Mouse (Mus musculus): ENCODE data around the gene Cd4. TPM values are rescaled to one million over a fixed set of nuclear protein-coding genes. Genes with fewer than 3 reads are reported as not detected.

Gene Cd4
- polyA plus RNA-seq, 1 experiment from 2014 or later: 0.06 TPM

DNA sequence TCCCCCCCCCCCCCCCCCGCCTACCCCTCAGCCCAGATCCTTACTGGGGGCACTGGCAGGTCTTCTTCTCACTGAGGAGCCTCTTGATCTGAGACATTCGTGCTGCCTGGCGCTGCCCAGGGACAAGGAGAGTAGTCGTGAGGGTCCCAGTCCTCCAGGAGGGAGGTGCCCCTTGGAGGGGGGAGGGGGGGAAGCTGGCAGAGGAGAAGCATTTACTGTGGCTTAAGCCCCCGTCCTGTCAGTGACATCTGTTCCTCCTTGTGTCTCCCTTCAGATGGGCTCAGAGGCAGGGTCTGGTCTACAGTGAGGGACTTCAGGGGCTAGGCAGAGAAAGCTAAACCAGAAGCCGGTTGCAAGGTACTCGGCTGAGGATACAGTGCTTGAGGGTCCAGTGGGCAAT is 21.5 kb downstream of the Cd4 start:
- H3K4me1 ChIP-seq (replicated peaks; ENCODE audit: control insufficient read depth, insufficient read depth, low read length): peaks cover 27% of the 10 kb centered on the region

DNA sequence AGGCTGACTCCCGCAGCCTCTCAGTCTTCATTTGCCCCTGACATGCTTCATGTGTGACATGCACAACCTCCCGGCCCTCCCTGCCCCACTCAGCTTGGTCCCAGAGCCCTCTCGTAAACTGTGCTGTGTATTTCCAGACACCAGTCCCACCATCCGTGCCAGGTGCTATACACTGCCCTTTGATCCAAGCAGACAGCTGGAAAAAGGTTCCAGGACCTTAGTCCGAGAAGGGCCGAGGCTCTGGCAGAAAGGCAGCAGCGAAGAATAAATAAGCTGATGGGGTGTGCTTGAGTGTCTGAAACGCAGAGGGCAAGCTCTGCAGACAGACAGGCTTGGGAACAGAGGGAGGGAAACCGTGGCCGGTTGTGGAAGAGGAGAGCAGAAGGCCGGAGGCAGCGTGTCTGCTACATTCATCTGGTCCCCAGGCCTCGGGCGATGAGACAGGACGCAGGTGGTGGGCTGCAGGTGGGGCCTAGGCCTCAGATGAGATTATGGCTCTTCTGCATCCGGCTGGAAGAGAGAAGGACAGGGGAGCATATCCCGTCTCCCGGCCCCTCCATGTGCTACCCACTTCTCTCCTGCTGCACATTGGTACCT is 22.2 kb downstream of the Cd4 start:
- H3K4me2 ChIP-seq (ENCODE audit: low read length): no peak overlapping the region
- no peak overlapping the region; the same call in 1 of the 2 replicates for H3K27ac ChIP-seq (ENCODE audit: low read length)
- no peaks in the 10 kb centered on the region for H3K27me3 ChIP-seq (replicated peaks; ENCODE audit: control insufficient read depth, insufficient read depth, low read length)
- 0 out of 2 replicates have a peak overlapping the region, but pooled peaks have one; percentile 5 for H3K9ac ChIP-seq (replicated peaks; ENCODE audit: low read depth, low read length)
- no peak for ATAC-seq
- H3K4me1 ChIP-seq (replicated peaks; ENCODE audit: control insufficient read depth, insufficient read depth, low read length): peaks cover 34% of the 10 kb centered on the region
- 64% methylated on average over 18 of the region's 18 CpGs for WGBS
- H3K36me3 ChIP-seq (ENCODE audit: control insufficient read depth, insufficient read depth): no peaks in the 10 kb centered on the region
- H3K4me3 ChIP-seq (replicated peaks; ENCODE audit: low read length): no peak overlapping the region
- H3K9me3 ChIP-seq (ENCODE audit: control insufficient read depth, low read length): no peaks in the 10 kb centered on the region

More for the DNA sequence above, 21.5 kb downstream of the Cd4 start:
- Histone ChIP-seq H3K4me3 (replicated peaks; ENCODE audit: low read length) (no peak overlapping the region), H3K27me3 (replicated peaks; ENCODE audit: control insufficient read depth, insufficient read depth, low read length) (no peaks in the 10 kb centered on the region), H3K9ac (replicated peaks; ENCODE audit: low read depth, low read length) (no peak overlapping the region), H3K36me3 (ENCODE audit: control insufficient read depth, insufficient read depth) (no peaks in the 10 kb centered on the region), H3K4me2 (ENCODE audit: low read length) (no peak overlapping the region), H3K9me3 (ENCODE audit: control insufficient read depth, low read length) (no peaks in the 10 kb centered on the region), H3K27ac (ENCODE audit: low read length) (no peak overlapping the region)
- WGBS: 58% methylated on average over 6 of the region's 7 CpGs
- ATAC-seq: no peak

DNA sequence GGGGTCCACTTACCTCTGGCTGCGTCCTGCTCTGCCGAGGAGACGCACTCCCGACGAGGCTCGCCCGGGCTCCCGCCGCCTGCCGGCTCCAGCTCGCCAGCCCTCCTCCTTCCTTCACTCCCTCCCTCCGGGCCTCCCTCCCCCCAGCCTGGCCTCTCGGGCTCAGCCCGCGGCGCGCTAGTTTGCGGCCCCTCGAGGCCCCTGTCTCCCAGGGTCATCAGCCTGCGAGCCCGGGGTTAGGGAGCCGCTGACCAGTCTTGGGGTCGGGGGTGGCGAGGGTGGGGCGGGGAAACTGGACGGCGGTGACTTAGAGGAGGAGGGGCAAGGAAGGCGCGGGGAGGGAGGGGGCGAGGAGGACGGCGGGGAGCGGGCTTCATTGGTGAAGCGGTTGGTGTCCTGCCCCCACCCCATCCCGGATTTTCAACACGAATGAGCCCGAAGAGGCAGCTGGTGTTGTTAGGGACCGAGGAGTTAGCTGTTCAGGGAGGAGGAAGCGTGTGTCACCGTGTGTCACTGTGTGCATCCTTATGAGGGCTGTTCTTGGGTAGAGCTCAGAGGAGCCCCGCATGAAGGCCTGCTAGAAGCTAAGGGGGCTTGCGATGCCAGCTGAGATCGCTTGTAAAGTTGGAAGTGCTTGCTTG is 24.2 kb downstream of the Cd4 start, which contains the start of gene Gpr162:
Gene Gpr162, minus strand, starts transcription at position 326 of the 641 bp plus-strand sequence.
- Histone ChIP-seq H3K27me3 (replicated peaks; ENCODE audit: control insufficient read depth, insufficient read depth, low read length) (no peaks in the 10 kb centered on the region), H3K4me2 (ENCODE audit: low read length) (peak within 1 kb of the TSS; percentile 46), H3K4me3 (replicated peaks; ENCODE audit: low read length) (peak within 1 kb of the TSS; percentile 63), H3K4me1 (replicated peaks; ENCODE audit: control insufficient read depth, insufficient read depth, low read length) (peaks cover 49% of the 10 kb centered on the region), H3K9me3 (ENCODE audit: control insufficient read depth, low read length) (no peaks in the 10 kb centered on the region), H3K27ac (ENCODE audit: low read length) (peak within 1 kb of the TSS; percentile 54), H3K9ac (replicated peaks; ENCODE audit: low read depth, low read length) (peak within 1 kb of the TSS; percentile 75), H3K36me3 (ENCODE audit: control insufficient read depth, insufficient read depth) (no peaks in the 10 kb centered on the region)
- under 1% methylated on average over 30 of the region's 43 CpGs for WGBS
- peak; percentile 68 for ATAC-seq

- peak overlapping the region; percentile 46 for H3K4me2 ChIP-seq (ENCODE audit: low read length)
- peaks cover 55% of the 10 kb centered on the region for H3K4me1 ChIP-seq (replicated peaks; ENCODE audit: control insufficient read depth, insufficient read depth, low read length)
- H3K27ac ChIP-seq (ENCODE audit: low read length): peak overlapping the region; percentile 54
- 0% methylated on average over 8 of the region's 16 CpGs for WGBS
- peak overlapping the region; percentile 75 for H3K9ac ChIP-seq (replicated peaks; ENCODE audit: low read depth, low read length)
- H3K27me3 ChIP-seq (replicated peaks; ENCODE audit: control insufficient read depth, insufficient read depth, low read length): no peaks in the 10 kb centered on the region
- peak overlapping the region; percentile 63 for H3K4me3 ChIP-seq (replicated peaks; ENCODE audit: low read length)
- no peaks in the 10 kb centered on the region for H3K9me3 ChIP-seq (ENCODE audit: control insufficient read depth, low read length)
- ATAC-seq: peak; percentile 17
- H3K36me3 ChIP-seq (ENCODE audit: control insufficient read depth, insufficient read depth): no peaks in the 10 kb centered on the region
These were observed 24.8 kb downstream of the Cd4 start for GRCm38 (mm10) chr6:124863125-124863657.

DNA sequence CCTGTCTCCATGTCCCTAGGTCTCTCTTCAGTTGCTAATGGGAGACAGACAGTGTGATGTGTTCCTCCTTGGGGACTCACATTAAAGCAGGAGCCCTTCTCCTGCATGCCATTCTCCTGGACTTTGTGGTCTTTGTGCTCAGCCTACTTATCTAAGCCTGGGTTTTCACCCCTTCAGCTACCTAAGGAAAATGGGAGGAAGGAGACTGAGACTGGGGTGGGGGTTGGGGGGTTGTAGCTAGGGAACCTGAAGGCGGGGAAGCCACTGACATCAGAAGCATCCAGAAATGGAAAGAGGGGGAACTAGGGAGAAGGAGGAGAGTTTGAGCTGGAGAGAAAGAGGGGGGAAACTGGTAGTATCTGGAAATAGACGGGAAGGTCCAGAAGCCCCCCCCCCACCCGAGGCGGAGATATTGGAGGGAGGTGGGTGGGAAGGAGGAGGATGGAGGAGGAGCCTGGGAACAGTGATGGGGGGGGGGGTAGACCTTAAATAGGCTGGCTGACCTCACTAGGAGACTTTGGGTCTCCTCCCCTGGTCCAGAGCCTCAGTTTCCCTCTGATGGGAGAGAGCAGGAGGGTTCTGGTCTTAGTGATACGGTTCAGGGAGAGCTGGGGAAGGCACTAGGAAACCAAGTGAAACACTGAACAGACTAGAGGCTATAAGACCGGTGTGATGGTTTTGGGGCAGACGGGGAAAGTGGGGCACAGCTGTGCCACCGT is 25.5 kb downstream of the Cd4 start:
- Histone ChIP-seq H3K36me3 (ENCODE audit: control insufficient read depth, insufficient read depth) (no peaks in the 10 kb centered on the region), H3K4me3 (replicated peaks; ENCODE audit: low read length) (peak overlapping the region; percentile 63), H3K27me3 (replicated peaks; ENCODE audit: control insufficient read depth, insufficient read depth, low read length) (no peaks in the 10 kb centered on the region), H3K9ac (replicated peaks; ENCODE audit: low read depth, low read length) (peak overlapping the region; percentile 75), H3K27ac (ENCODE audit: low read length) (peak overlapping the region; percentile 54), H3K4me2 (ENCODE audit: low read length) (peak overlapping the region; percentile 46), H3K9me3 (ENCODE audit: control insufficient read depth, low read length) (no peaks in the 10 kb centered on the region), H3K4me1 (replicated peaks; ENCODE audit: control insufficient read depth, insufficient read depth, low read length) (peaks cover 61% of the 10 kb centered on the region)
- 8% methylated on average over 8 of the region's 8 CpGs for WGBS
- peak; percentile 9 for ATAC-seq

DNA sequence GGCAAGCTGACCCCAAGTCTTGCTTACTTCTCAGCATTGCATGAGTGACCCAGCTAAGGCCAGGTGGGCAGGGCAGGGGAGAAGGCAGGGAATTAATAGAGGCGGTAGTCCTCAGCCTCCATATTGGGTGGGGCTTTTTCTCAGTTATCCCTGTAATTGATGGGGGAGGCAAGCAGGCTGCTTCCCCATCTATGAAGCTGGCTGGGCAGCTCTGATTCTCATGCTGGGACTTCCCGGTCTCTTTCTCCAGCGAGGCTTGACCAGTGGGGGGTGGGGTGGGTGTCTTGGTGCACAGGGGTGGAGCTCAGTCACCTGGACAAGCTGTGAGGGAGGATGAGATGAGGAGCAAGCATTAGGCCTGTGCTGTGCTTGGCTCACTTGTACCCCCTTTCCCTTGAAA is 26.2 kb downstream of the Cd4 start:
- H3K36me3 ChIP-seq (ENCODE audit: control insufficient read depth, insufficient read depth): no peaks in the 10 kb centered on the region
- peaks cover 61% of the 10 kb centered on the region for H3K4me1 ChIP-seq (replicated peaks; ENCODE audit: control insufficient read depth, insufficient read depth, low read length)
- H3K9me3 ChIP-seq (ENCODE audit: control insufficient read depth, low read length): no peaks in the 10 kb centered on the region
- no peak overlapping the region for H3K27ac ChIP-seq (ENCODE audit: low read length)
- no peak overlapping the region for H3K4me3 ChIP-seq (replicated peaks; ENCODE audit: low read length)
- no peak overlapping the region for H3K9ac ChIP-seq (replicated peaks; ENCODE audit: low read depth, low read length)
- 34% methylated on average over 3 of the region's 3 CpGs for WGBS
- no peaks in the 10 kb centered on the region for H3K27me3 ChIP-seq (replicated peaks; ENCODE audit: control insufficient read depth, insufficient read depth, low read length)
- ATAC-seq: no peak
- H3K4me2 ChIP-seq (ENCODE audit: low read length): peak overlapping the region; percentile 46

- ATAC-seq: no peak
- no peaks in the 10 kb centered on the region for H3K36me3 ChIP-seq (ENCODE audit: control insufficient read depth, insufficient read depth)
- no peaks in the 10 kb centered on the region for H3K9me3 ChIP-seq (ENCODE audit: control insufficient read depth, low read length)
- 79% methylated on average over 19 of the region's 19 CpGs for WGBS
- no peak overlapping the region for H3K4me3 ChIP-seq (replicated peaks; ENCODE audit: low read length)
- no peaks in the 10 kb centered on the region for H3K27me3 ChIP-seq (replicated peaks; ENCODE audit: control insufficient read depth, insufficient read depth, low read length)
- no peak overlapping the region for H3K4me2 ChIP-seq (ENCODE audit: low read length)
- H3K9ac ChIP-seq (replicated peaks; ENCODE audit: low read depth, low read length): no peak overlapping the region
- H3K4me1 ChIP-seq (replicated peaks; ENCODE audit: control insufficient read depth, insufficient read depth, low read length): peaks cover 64% of the 10 kb centered on the region
- no peak overlapping the region for H3K27ac ChIP-seq (ENCODE audit: low read length)
These were observed 26.8 kb downstream of the Cd4 start for GRCm38 (mm10) chr6:124861266-124861665.

DNA sequence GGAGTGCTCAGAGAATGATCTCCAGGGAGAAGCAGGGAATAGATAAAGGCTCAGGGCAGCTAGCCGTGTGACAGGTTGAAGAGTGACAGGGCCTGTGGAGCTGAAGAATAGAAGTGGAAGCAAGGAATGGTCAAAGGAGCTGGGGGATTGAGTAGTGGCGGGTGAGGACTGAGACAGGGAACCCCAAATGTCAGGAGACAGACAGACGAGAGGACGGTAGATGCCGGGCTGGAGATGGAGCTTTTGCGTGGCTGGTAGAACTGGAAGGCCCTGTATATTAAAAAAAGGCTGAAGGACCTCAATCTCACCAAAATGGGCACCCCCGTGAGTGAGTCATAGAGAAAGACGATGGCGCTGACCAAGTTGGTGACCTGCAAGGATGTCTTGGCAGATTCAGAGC is 27.5 kb downstream of the Cd4 start:
- Histone ChIP-seq H3K27ac (ENCODE audit: low read length) (no peak overlapping the region), H3K36me3 (ENCODE audit: control insufficient read depth, insufficient read depth) (no peaks in the 10 kb centered on the region), H3K4me3 (replicated peaks; ENCODE audit: low read length) (no peak overlapping the region), H3K4me1 (replicated peaks; ENCODE audit: control insufficient read depth, insufficient read depth, low read length) (peaks cover 70% of the 10 kb centered on the region), H3K4me2 (ENCODE audit: low read length) (no peak overlapping the region), H3K9ac (replicated peaks; ENCODE audit: low read depth, low read length) (no peak overlapping the region; the same call in 1 of the 2 replicates), H3K27me3 (replicated peaks; ENCODE audit: control insufficient read depth, insufficient read depth, low read length) (no peaks in the 10 kb centered on the region), H3K9me3 (ENCODE audit: control insufficient read depth, low read length) (no peaks in the 10 kb centered on the region)
- 78% methylated on average over 9 of the region's 9 CpGs for WGBS
- no peak for ATAC-seq

DNA sequence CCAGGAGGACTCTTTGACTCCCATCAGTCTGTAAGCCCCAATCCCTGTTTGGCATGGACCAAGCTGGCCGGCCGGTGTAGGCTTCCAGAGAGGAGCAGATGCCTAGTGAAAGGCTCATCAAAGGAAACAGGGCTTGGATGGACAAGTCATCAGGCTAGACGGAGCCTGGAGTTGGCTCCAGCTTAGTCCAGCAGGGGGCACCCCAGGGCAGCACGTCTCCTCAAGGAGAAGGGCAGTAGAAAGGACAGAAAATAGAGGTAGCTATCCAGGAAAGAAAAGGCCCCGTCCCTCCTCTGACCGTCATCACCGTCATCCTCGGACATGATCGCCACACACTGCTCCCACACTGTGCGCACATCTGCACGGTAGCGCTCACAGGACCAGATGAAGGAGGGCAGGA is 28.3 kb downstream of the Cd4 start:
- Histone ChIP-seq H3K9ac (replicated peaks; ENCODE audit: low read depth, low read length) (peak overlapping the region; percentile 10), H3K27me3 (replicated peaks; ENCODE audit: control insufficient read depth, insufficient read depth, low read length) (no peaks in the 10 kb centered on the region), H3K4me1 (replicated peaks; ENCODE audit: control insufficient read depth, insufficient read depth, low read length) (peaks cover 67% of the 10 kb centered on the region), H3K4me3 (replicated peaks; ENCODE audit: low read length) (no peak overlapping the region), H3K4me2 (ENCODE audit: low read length) (peak overlapping the region; percentile 5), H3K36me3 (ENCODE audit: control insufficient read depth, insufficient read depth) (no peaks in the 10 kb centered on the region), H3K9me3 (ENCODE audit: control insufficient read depth, low read length) (no peaks in the 10 kb centered on the region), H3K27ac (ENCODE audit: low read length) (no peak overlapping the region; the same call in 1 of the 2 replicates)
- no peak for ATAC-seq
- 5% methylated on average over 12 of the region's 12 CpGs for WGBS
